Mouse (Mus musculus) midbrain, postnatal 0 days (tissue): ENCODE measurements at regions not wholly inside any gene's neighbourhood (a gene's known extent, or its start where the extent isn't known, plus 50 kb on each side); places are given as distances from the start of the nearest gene placed in this dataset.
A peak's percentile ranks its signal among the peaks of the same experiment; 100 is the strongest.
"Not testable (repeated sequence)": the region's sequence is repeated elsewhere in the genome, so short reads cannot be mapped to it uniquely, and the experiment has no call there.

Source experiments
- ATAC-seq: fragments of 200-750 bp; cut with Nextera tagmentation; 2 replicates; pipeline ENCODE4 v1.8.0; 2017; ENCODE audit warnings: moderate number of reproducible peaks, mild to moderate bottlenecking, moderate TSS enrichment, moderate library complexity; ENCODE audit not compliant: low FRiP score
- DNase-seq: peaks from one replicate; pipeline ENCODE4 v3.0.0-alpha.2; 2015; ENCODE audit warnings: low spot score
- H3K27ac ChIP-seq: fragments of 300-500 bp; sonication (generic); 2 replicates; pipeline ENCODE4 v1.5.1; 2014; ENCODE audit warnings: low read depth, mild to moderate bottlenecking, low read length, mixed read lengths
- H3K27me3 ChIP-seq: fragments of 300-500 bp; sonication (generic); 2 replicates; pipeline ENCODE4 v1.6.1; 2014; ENCODE audit warnings: low read length, control low read depth, mixed read lengths; ENCODE audit not compliant: insufficient read depth
- H3K36me3 ChIP-seq: fragments of 300-500 bp; sonication (generic); 2 replicates; pipeline ENCODE4 v1.6.1; 2014; ENCODE audit warnings: low read length, control low read depth, mixed read lengths; ENCODE audit not compliant: insufficient read depth
- H3K4me1 ChIP-seq: fragments of 300-500 bp; sonication (generic); 2 replicates; pipeline ENCODE4 v1.6.1; 2014; ENCODE audit warnings: mild to moderate bottlenecking, control low read depth, antibody characterized with exemption, low read length, mixed read lengths; ENCODE audit not compliant: insufficient read depth
- H3K4me2 ChIP-seq: fragments of 300-500 bp; sonication (generic); 2 replicates; pipeline ENCODE4 v1.6.1; 2014; ENCODE audit warnings: low read depth, mild to moderate bottlenecking, low read length, mixed read lengths; ENCODE audit not compliant: poor library complexity, severe bottlenecking
- H3K4me3 ChIP-seq: fragments of 300-500 bp; sonication (generic); 2 replicates; pipeline ENCODE4 v1.5.1; 2014; ENCODE audit warnings: low read depth, mild to moderate bottlenecking, low read length, moderate library complexity
- H3K9ac ChIP-seq: fragments of 300-500 bp; sonication (generic); replicated peaks from 2 replicates; pipeline ENCODE4 v1.6.1; 2014; ENCODE audit warnings: mild to moderate bottlenecking, low read length, moderate library complexity, mixed read lengths; ENCODE audit not compliant: poor library complexity, severe bottlenecking
- H3K9me3 ChIP-seq: fragments of 300-500 bp; sonication (generic); 2 replicates; pipeline ENCODE4 v1.6.1; 2016; ENCODE audit warnings: low read length, control low read depth
- CTCF ChIP-seq: IDR thresholded peaks from 2 replicates; pipeline ENCODE4 v1.5.1; 2016; ENCODE audit warnings: antibody characterized with exemption, mild to moderate bottlenecking
- WGBS: fragments of 180-500 bp; shearing (Covaris S2); extraction: QIAGEN DNeasy Blood & Tissue Kit; methylation state at CpG from one replicate; pipeline ENCODE4 v1.1.7; 2014; 5-methylcytosine and 5-hydroxymethylcytosine counted together

GRCm38 (mm10) chr13:61957197-61957596 lies 172.5 kb upstream of the Zfp808 start:
- not testable (repeated sequence) for H3K27ac ChIP-seq, DNase-seq, H3K36me3 ChIP-seq, H3K27me3 ChIP-seq, H3K9ac ChIP-seq, ATAC-seq, H3K4me3 ChIP-seq, H3K4me2 ChIP-seq, H3K4me1 ChIP-seq, H3K9me3 ChIP-seq
- WGBS, result 86% methylated on average over 7 of the region's 9 CpGs

- H3K4me3 ChIP-seq, H3K9ac ChIP-seq, H3K9me3 ChIP-seq, ATAC-seq, H3K4me2 ChIP-seq, H3K36me3 ChIP-seq, DNase-seq, H3K4me1 ChIP-seq, H3K27ac ChIP-seq, H3K27me3 ChIP-seq: not testable (repeated sequence)
- WGBS, result 85% methylated on average over 3 of the region's 3 CpGs
These were observed 150.8 kb upstream of the Zfp808 start for GRCm38 (mm10) chr13:61978856-61979255.

GRCm38 (mm10) chr13:61996519-61996918 lies 133.2 kb upstream of the Zfp808 start:
- H3K4me1 ChIP-seq, result not testable (repeated sequence)
- WGBS, result 64% methylated on average over 3 of the region's 3 CpGs

GRCm38 (mm10) chr13:61998803-61999202 lies 130.9 kb upstream of the Zfp808 start:
- not testable (repeated sequence) for H3K36me3 ChIP-seq, H3K27ac ChIP-seq, H3K4me3 ChIP-seq, DNase-seq, H3K9me3 ChIP-seq, H3K4me2 ChIP-seq, ATAC-seq, H3K9ac ChIP-seq, H3K4me1 ChIP-seq, H3K27me3 ChIP-seq
- 9% methylated on average over 6 of the region's 6 CpGs for WGBS
- peak; percentile 40; the same call in 1 of the 2 replicates for TF ChIP-seq CTCF

More at GRCm38 (mm10) chr13:61996519-61996918, 133.2 kb upstream of the Zfp808 start:
- not testable (repeated sequence) for H3K27me3 ChIP-seq, H3K4me3 ChIP-seq, ATAC-seq, H3K27ac ChIP-seq, H3K4me2 ChIP-seq, H3K36me3 ChIP-seq, DNase-seq, H3K9me3 ChIP-seq, H3K9ac ChIP-seq

GRCm38 (mm10) chr13:62007321-62007720 lies 122.4 kb upstream of the Zfp808 start:
- not testable (repeated sequence) for DNase-seq, ATAC-seq
- WGBS, result 67% methylated on average over 1 of the region's 1 CpGs

GRCm38 (mm10) chr13:62015424-62016167 lies 114.1 kb upstream of the Zfp808 start:
- not testable (repeated sequence) for H3K36me3 ChIP-seq
- peak; percentile 47; the same call in 1 of the 2 replicates for ATAC-seq
- H3K27ac ChIP-seq, result peak overlapping the region; percentile 32; the same call in 1 of the 2 replicates

More at GRCm38 (mm10) chr13:62007321-62007720, 122.4 kb upstream of the Zfp808 start:
- H3K4me3 ChIP-seq, H3K36me3 ChIP-seq, H3K27me3 ChIP-seq, H3K4me1 ChIP-seq, H3K27ac ChIP-seq, H3K9ac ChIP-seq, H3K9me3 ChIP-seq, H3K4me2 ChIP-seq: not testable (repeated sequence)

GRCm38 (mm10) chr13:62016168-62016502 lies 113.6 kb upstream of the Zfp808 start:
- H3K4me1 ChIP-seq, H3K36me3 ChIP-seq, H3K27me3 ChIP-seq, H3K9me3 ChIP-seq, ATAC-seq: not testable (repeated sequence)
- Histone ChIP-seq H3K4me2 (peak overlapping the region; percentile 57), H3K4me3 (peak overlapping the region; percentile 56), H3K27ac (peak overlapping the region; percentile 32; the same call in 1 of the 2 replicates), H3K9ac (peak overlapping the region; percentile 57)
- DNase-seq, result peak; percentile 0
- WGBS, result 0% methylated on average over 5 of the region's 5 CpGs

More at GRCm38 (mm10) chr13:62015424-62016167, 114.1 kb upstream of the Zfp808 start:
- WGBS, result 1% methylated on average over 22 of the region's 22 CpGs
- Histone ChIP-seq H3K9ac (peak overlapping the region; percentile 57), H3K4me3 (peak overlapping the region; percentile 56), H3K4me2 (peak overlapping the region; percentile 57)
- H3K4me1 ChIP-seq, H3K9me3 ChIP-seq, H3K27me3 ChIP-seq: not testable (repeated sequence)
- peak; percentile 58 for DNase-seq

GRCm38 (mm10) chr13:62037646-62038045 lies 92.0 kb upstream of the Zfp808 start:
- H3K36me3 ChIP-seq, H3K4me3 ChIP-seq, DNase-seq, H3K9me3 ChIP-seq, H3K27ac ChIP-seq, H3K4me2 ChIP-seq, H3K9ac ChIP-seq, H3K27me3 ChIP-seq, ATAC-seq, H3K4me1 ChIP-seq: not testable (repeated sequence)
- WGBS, result 96% methylated on average over 2 of the region's 2 CpGs
